Mouse (Mus musculus) embryonic fibroblast, embryonic 13.5 days (primary cell): Measurements from ENCODE around the gene Sat1.

Source experiments
- CTCF ChIP-seq: IDR thresholded peaks from 2 replicates; pipeline ENCODE4 v1.5.1; 2011; ENCODE audit warnings: mild to moderate bottlenecking, control low read depth, low read length, moderate library complexity, borderline replicate concordance; ENCODE audit not compliant: insufficient read depth
- POLR2A ChIP-seq: IDR thresholded peaks from 2 replicates; pipeline ENCODE4 v1.6.1; 2011; ENCODE audit warnings: low read depth, mild to moderate bottlenecking, control low read depth, low read length, moderate library complexity

- TF ChIP-seq CTCF (no peak), POLR2A (no peak)
Observed at GRCm38 (mm10) chrX:155175568-155175967, 40.7 kb downstream of the Sat1 start.
